In genomic region chr9:92950092-92950491, GRCm38 (mm10) we compare ENCODE assay signal across 11 mouse cellular contexts.
DNase-seq lines count a peak whose midpoint lies in the region; ATAC-seq and TF ChIP-seq lines count a peak whose summit lies in the region.
"Had no signal": no experiment of that assay in that cellular context is flagged by ENCODE, and none has a peak within 500 bp of the region (broad histone marks: within the 10 kb centered on the region; RNA-seq: fewer than 3 reads in every experiment).

No protein-coding gene starts in this region.

- H3K4me3 ChIP-seq in hindbrain, embryonic 15.5 days = no peak overlapping the region
- H3K4me3 ChIP-seq in hindbrain, embryonic 10.5 days = no peak overlapping the region
- no peak overlapping the region for H3K4me3 ChIP-seq in CH12.LX (replicated peaks in 1 of 3; ENCODE audit: low read depth in 2 of 3, low read length in 2 of 3, poor library complexity in 1 of 3)
- no peak overlapping the region for H3K4me3 ChIP-seq in midbrain, embryonic 13.5 days (replicated peaks)
- H3K4me3 ChIP-seq: heart, embryonic 13.5 days; intestine, embryonic 15.5 days had no signal

- TF ChIP-seq EP300 in CH12.LX (IDR thresholded peaks at IDR 0.05; ENCODE audit: low read length) = no peak

- peak; percentile 67 for TF ChIP-seq RAD21 in CH12.LX (IDR thresholded peaks at IDR 0.05; ENCODE audit: low read depth, low read length)

- TF ChIP-seq POLR2A in CH12.LX (IDR thresholded peaks at IDR 0.05; ENCODE audit: low read depth, low read length) = no peak
- TF ChIP-seq POLR2A in brain, embryonic 14.5 days (IDR thresholded peaks at IDR 0.05; ENCODE audit: borderline replicate concordance, extremely low read depth, insufficient read depth, insufficient read length, poor library complexity, severe bottlenecking) = no peak

- H3K36me3 ChIP-seq in hindbrain, embryonic 15.5 days = no peaks in the 10 kb centered on the region
- no peaks in the 10 kb centered on the region for H3K36me3 ChIP-seq in hindbrain, embryonic 10.5 days
- H3K36me3 ChIP-seq in CH12.LX (replicated peaks in 1 of 2; ENCODE audit: control insufficient read depth in 1 of 2, insufficient read depth in 1 of 2, low read length in 1 of 2) = no peaks in the 10 kb centered on the region
- H3K36me3 ChIP-seq in midbrain, embryonic 13.5 days = no peaks in the 10 kb centered on the region
- H3K36me3 ChIP-seq: heart, embryonic 13.5 days; intestine, embryonic 15.5 days had no signal

- peak; percentile 56; the same call in 1 of the 2 replicates for ATAC-seq in hindbrain, embryonic 15.5 days (ENCODE audit: low FRiP score, low read depth)
- peak; percentile 68 for ATAC-seq in midbrain, embryonic 13.5 days
- ATAC-seq: intestine, embryonic 15.5 days had no signal

- H3K9me3 ChIP-seq in hindbrain, embryonic 15.5 days = no peaks in the 10 kb centered on the region
- H3K9me3 ChIP-seq in hindbrain, embryonic 10.5 days = no peaks in the 10 kb centered on the region
- H3K9me3 ChIP-seq in CH12.LX (replicated peaks; ENCODE audit: low read length) = no peaks in the 10 kb centered on the region
- H3K9me3 ChIP-seq in midbrain, embryonic 13.5 days = no peaks in the 10 kb centered on the region
- H3K9me3 ChIP-seq: heart, embryonic 13.5 days; intestine, embryonic 15.5 days had no signal

- H3K4me2 ChIP-seq in hindbrain, embryonic 15.5 days = no peak overlapping the region
- no peak overlapping the region for H3K4me2 ChIP-seq in CH12.LX (ENCODE audit: insufficient read depth, low read depth, poor library complexity, severe bottlenecking)
- no peak overlapping the region for H3K4me2 ChIP-seq in midbrain, embryonic 13.5 days (replicated peaks)
- H3K4me2 ChIP-seq: heart, embryonic 13.5 days; intestine, embryonic 15.5 days had no signal

- no peak for DNase-seq in hindbrain, embryonic 10.5 days (ENCODE audit: low spot score)
- DNase-seq in CH12.LX (ENCODE audit: extremely low read depth) = peak; percentile 33
- DNase-seq in brain, embryonic 14.5 days (ENCODE audit: low read depth) = peak; percentile 72
- DNase-seq in urinary bladder, postnatal 25 days (ENCODE audit: low spot score) = no peak
- DNase-seq in thymus, adult 18-20 months = no peak
- DNase-seq: right cerebral cortex, postnatal 4 days had no signal

- no peaks in the 10 kb centered on the region for H3K27me3 ChIP-seq in hindbrain, embryonic 15.5 days
- no peaks in the 10 kb centered on the region for H3K27me3 ChIP-seq in hindbrain, embryonic 10.5 days (ENCODE audit: insufficient read depth, poor library complexity, severe bottlenecking)
- no peaks in the 10 kb centered on the region for H3K27me3 ChIP-seq in CH12.LX (replicated peaks)
- H3K27me3 ChIP-seq in midbrain, embryonic 13.5 days = no peaks in the 10 kb centered on the region
- H3K27me3 ChIP-seq: heart, embryonic 13.5 days; intestine, embryonic 15.5 days had no signal

- H3K4me1 ChIP-seq in hindbrain, embryonic 15.5 days (replicated peaks) = no peaks in the 10 kb centered on the region
- H3K4me1 ChIP-seq in hindbrain, embryonic 10.5 days (replicated peaks) = no peaks in the 10 kb centered on the region
- H3K4me1 ChIP-seq in CH12.LX (ENCODE audit: control insufficient read depth in 1 of 2, insufficient read depth in 2 of 2) = peaks cover 0 to 4% of the 10 kb centered on the region in 2 experiments; a peak in 1 of 4 replicates
- H3K4me1 ChIP-seq in midbrain, embryonic 13.5 days (replicated peaks) = no peaks in the 10 kb centered on the region
- H3K4me1 ChIP-seq: heart, embryonic 13.5 days; intestine, embryonic 15.5 days had no signal

- no peaks in the 10 kb centered on the region for H3K79me2 ChIP-seq in CH12.LX (replicated peaks; ENCODE audit: control insufficient read depth, extremely low read depth, insufficient read depth, poor library complexity, severe bottlenecking)

- peak in 1 of 2 experiments; percentile 50; a peak in 2 of 4 replicates for TF ChIP-seq CTCF in CH12.LX (conservative IDR thresholded peaks at IDR 0.05 in 1 of 2, IDR thresholded peaks at IDR 0.05 in 1 of 2; ENCODE audit: low read depth in 2 of 2, low read length in 2 of 2)
- peak; percentile 48; the same call in 1 of the 2 replicates for TF ChIP-seq CTCF in brain, embryonic 14.5 days (IDR thresholded peaks at IDR 0.05; ENCODE audit: borderline replicate concordance, extremely low read depth, insufficient read depth, insufficient read length)

- in situ Hi-C loops in CH12.LX (cut with MboI; ENCODE audit: low pct_ligation_motif_present, low pct_unique_long_range_greater_than_20kb, low sequenced_read_pairs) = no loop called here

- H3K9ac ChIP-seq in hindbrain, embryonic 15.5 days = no peak overlapping the region
- H3K9ac ChIP-seq in CH12.LX (ENCODE audit: insufficient read depth, low read depth) = no peak overlapping the region
- no peak overlapping the region for H3K9ac ChIP-seq in midbrain, embryonic 13.5 days (replicated peaks)
- H3K9ac ChIP-seq: heart, embryonic 13.5 days; intestine, embryonic 15.5 days; liver, embryonic 14.5 days had no signal

- dilution Hi-C loops in CH12.LX (cut with MboI; ENCODE audit: extremely low pct_ligation_motif_present, extremely low pct_unique_long_range_greater_than_20kb, low sequenced_read_pairs) = no loop called here

- no peak overlapping the region for H3K27ac ChIP-seq in hindbrain, embryonic 15.5 days (replicated peaks)
- no peak overlapping the region for H3K27ac ChIP-seq in hindbrain, embryonic 10.5 days
- no peak overlapping the region for H3K27ac ChIP-seq in CH12.LX (ENCODE audit: insufficient read depth, low read depth)
- no peak overlapping the region for H3K27ac ChIP-seq in midbrain, embryonic 13.5 days
- H3K27ac ChIP-seq: heart, embryonic 13.5 days; intestine, embryonic 15.5 days; liver, embryonic 14.5 days had no signal

TF ChIP-seq in CH12.LX, 34 proteins besides CTCF, POLR2A, EP300 and RAD21:
- TF ChIP-seq POLR2AphosphoS2 (IDR thresholded peaks at IDR 0.05; ENCODE audit: low read depth, low read length) (no peak), SMC3 (IDR thresholded peaks at IDR 0.05; ENCODE audit: low read depth, low read length) (peak; percentile 38)

Comparison
In these comparisons a context has a peak if more than half of its experiments do, and no peak if none do; other contexts are left out.
1. DNase-seq: peak in CH12.LX (single experiment) and brain, embryonic 14.5 days (single experiment); none in hindbrain, embryonic 10.5 days (single experiment), urinary bladder, postnatal 25 days (single experiment) and thymus, adult 18-20 months (0 of 2).